Mouse (Mus musculus) megakaryocyte, embryonic 14.5 days (primary cell): ENCODE data around the gene Lipt2. TPM values are rescaled to one million over a fixed set of nuclear protein-coding genes. Genes with fewer than 3 reads are reported as not detected.

Experiments
- H3K27me3 ChIP-seq: replicated peaks from 2 replicates; pipeline ENCODE3; 2012; ENCODE audit warnings: inconsistent platforms
- H3K36me3 ChIP-seq: replicated peaks from 2 replicates; pipeline ENCODE3; 2012; ENCODE audit warnings: low read length, inconsistent platforms, mixed read lengths
- H3K4me1 ChIP-seq: 2 replicates; pipeline ENCODE4 v1.6.1; 2012; ENCODE audit warnings: inconsistent platforms
- H3K4me3 ChIP-seq: replicated peaks from 2 replicates; pipeline ENCODE3; 2012; ENCODE audit warnings: moderate library complexity, mild to moderate bottlenecking, inconsistent platforms
- H3K9me3 ChIP-seq: 2 replicates; pipeline ENCODE4 v1.6.1; 2012; ENCODE audit warnings: inconsistent platforms
- FLI1 ChIP-seq: IDR thresholded peaks from 2 replicates; pipeline ENCODE4 v1.6.1; 2012; ENCODE audit warnings: low read length, inconsistent platforms, mixed read lengths
- GATA1 ChIP-seq: IDR thresholded peaks from 3 replicates; pipeline ENCODE4 v1.6.1; 2012; ENCODE audit warnings: mixed read lengths, low read length, inconsistent platforms, borderline replicate concordance
- polyA plus RNA-seq: library from polyadenylated mRNA; stranded (reverse); fragments of >175 nt; gene quantifications from 2 replicates; pipeline ENCODE4 v1.2.3, GENCODE M21; 2012; ENCODE audit warnings: low replicate concordance; ENCODE audit not compliant: insufficient read depth

The Lipt2 gene
- polyA plus RNA-seq, 1 experiment: 2.3 TPM

GRCm38 (mm10) chr7:100160006-100160405, 929 bp downstream of the Lipt2 start:
- Histone ChIP-seq H3K4me1 (peaks cover 20% of the 10 kb centered on the region), H3K4me3 (peak overlapping the region; percentile 95), H3K36me3 (no peaks in the 10 kb centered on the region), H3K27me3 (peaks cover 8% of the 10 kb centered on the region), H3K9me3 (no peaks in the 10 kb centered on the region)
- TF ChIP-seq GATA1 (no peak), FLI1 (no peak)

DNA sequence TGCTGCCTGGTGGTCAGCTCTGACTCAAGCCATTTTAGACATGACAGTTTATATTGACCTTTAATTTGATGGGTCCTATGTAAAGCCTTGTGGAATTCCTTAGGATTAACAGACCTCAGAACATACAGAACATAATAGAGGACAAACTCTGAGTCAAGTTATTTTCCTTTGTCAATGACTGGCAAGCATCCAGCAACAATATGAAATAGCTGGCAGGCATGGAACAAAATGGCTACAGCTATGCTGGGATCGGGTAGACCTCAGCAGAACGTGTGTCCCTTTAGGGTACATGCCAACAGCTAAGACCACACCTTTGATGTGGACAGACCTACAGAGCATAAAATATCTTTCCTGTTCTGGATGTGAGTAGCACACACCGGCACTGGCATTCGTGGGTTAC, 4.4 kb downstream of the Lipt2 start:
- Histone ChIP-seq H3K27me3 (peaks cover 18% of the 10 kb centered on the region), H3K4me3 (no peak overlapping the region), H3K9me3 (no peaks in the 10 kb centered on the region), H3K36me3 (no peaks in the 10 kb centered on the region), H3K4me1 (peaks cover 17% of the 10 kb centered on the region)
- TF ChIP-seq GATA1 (no peak), FLI1 (no peak)

DNA sequence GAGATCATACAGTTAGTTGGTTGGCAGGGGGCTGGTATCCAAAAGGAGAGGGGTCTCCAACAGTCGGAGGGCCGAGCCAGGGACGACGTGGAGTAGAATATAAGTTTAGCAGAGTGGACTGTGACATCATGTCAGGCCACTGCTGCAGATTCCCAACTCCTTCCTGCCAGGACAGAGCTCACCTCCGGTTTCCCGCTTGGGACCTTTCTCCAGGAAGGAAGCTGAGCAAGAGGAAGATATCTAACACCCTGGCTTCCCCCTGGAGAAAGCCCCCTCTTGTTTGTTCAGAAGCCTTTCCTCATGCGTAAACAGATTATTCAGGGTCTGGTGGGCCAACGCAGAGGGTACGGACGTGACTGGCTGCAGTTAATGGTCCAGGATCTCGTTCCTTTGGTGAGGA, 9.6 kb downstream of the Lipt2 start:
- Histone ChIP-seq H3K4me1 (peaks cover 4% of the 10 kb centered on the region; the same call in 1 of the 2 replicates), H3K9me3 (no peaks in the 10 kb centered on the region), H3K36me3 (no peaks in the 10 kb centered on the region), H3K4me3 (no peak overlapping the region), H3K27me3 (peaks cover 37% of the 10 kb centered on the region)
- no peak for TF ChIP-seq GATA1
- no peak for TF ChIP-seq FLI1

GRCm38 (mm10) chr7:100170756-100171155, 11.7 kb downstream of the Lipt2 start:
- peaks cover 49% of the 10 kb centered on the region for H3K27me3 ChIP-seq
- H3K4me3 ChIP-seq: no peak overlapping the region
- no peaks in the 10 kb centered on the region for H3K36me3 ChIP-seq
- H3K4me1 ChIP-seq: no peaks in the 10 kb centered on the region
- H3K9me3 ChIP-seq: no peaks in the 10 kb centered on the region
- no peak for TF ChIP-seq FLI1
- no peak for TF ChIP-seq GATA1

- H3K4me1 ChIP-seq: peaks cover 29% of the 10 kb centered on the region
- H3K4me3 ChIP-seq: no peak within 1 kb of the TSS
- peaks cover 84% of the 10 kb centered on the region for H3K27me3 ChIP-seq
- no peaks in the 10 kb centered on the region for H3K36me3 ChIP-seq
- TF ChIP-seq FLI1 (no peak), GATA1 (no peak)
- peaks cover 6% of the 10 kb centered on the region; the same call in 1 of the 2 replicates for H3K9me3 ChIP-seq
Measured at GRCm38 (mm10) chr7:100176269-100176668, 17.2 kb downstream of the Lipt2 start, which contains the start of gene Kcne3. Gene Kcne3, plus strand, starts transcription at chr7:100176502.

GRCm38 (mm10) chr7:100178016-100178890, 19.2 kb downstream of the Lipt2 start:
- Histone ChIP-seq H3K9me3 (peaks cover 6% of the 10 kb centered on the region; the same call in 1 of the 2 replicates), H3K4me3 (peak overlapping the region; percentile 91), H3K27me3 (peaks cover 87% of the 10 kb centered on the region), H3K36me3 (no peaks in the 10 kb centered on the region), H3K4me1 (peaks cover 34% of the 10 kb centered on the region)
- TF ChIP-seq FLI1 (no peak), GATA1 (no peak)

DNA sequence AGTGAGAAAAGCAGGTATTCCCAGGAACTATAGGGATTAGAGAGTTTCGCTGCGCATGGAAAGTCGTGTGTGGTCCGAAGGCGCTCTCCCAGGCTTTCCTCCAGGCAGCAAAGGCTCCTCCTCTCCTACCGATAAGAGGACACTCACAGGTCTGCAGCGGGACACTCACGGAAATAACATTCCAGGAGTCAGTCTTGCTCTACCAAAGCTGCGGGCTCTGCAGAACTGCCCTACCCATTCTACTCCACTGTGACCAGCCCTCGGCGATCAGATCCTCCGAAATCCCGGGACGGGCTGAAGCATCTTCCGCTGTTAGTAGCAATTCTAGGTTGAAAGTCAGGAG, 19.8 kb downstream of the Lipt2 start:
- no peak for TF ChIP-seq GATA1
- no peak for TF ChIP-seq FLI1
- H3K9me3 ChIP-seq: peaks cover 6% of the 10 kb centered on the region; the same call in 1 of the 2 replicates
- H3K36me3 ChIP-seq: no peaks in the 10 kb centered on the region
- H3K4me3 ChIP-seq: peak overlapping the region; percentile 91
- H3K4me1 ChIP-seq: peaks cover 34% of the 10 kb centered on the region
- peaks cover 88% of the 10 kb centered on the region for H3K27me3 ChIP-seq

DNA sequence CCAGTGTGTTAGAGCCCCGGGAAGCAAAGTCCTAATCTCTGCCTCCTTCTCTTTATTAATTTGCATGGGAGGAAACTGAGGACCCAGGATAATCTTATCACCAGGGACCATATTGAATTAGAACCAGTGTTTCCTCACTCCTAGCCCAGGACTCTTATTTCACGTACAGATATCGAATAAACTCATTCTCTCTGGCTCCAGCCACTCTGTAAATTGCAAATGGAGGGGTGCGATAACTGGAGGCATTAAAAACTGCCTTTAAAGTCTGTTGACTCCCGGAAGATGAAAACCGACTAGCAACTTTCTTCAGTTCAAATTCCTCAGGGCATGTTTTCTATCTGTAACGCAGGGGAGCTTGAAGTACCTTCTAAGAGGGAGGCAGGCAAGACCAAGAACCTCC, 20.3 kb downstream of the Lipt2 start:
- Histone ChIP-seq H3K27me3 (peaks cover 91% of the 10 kb centered on the region), H3K4me1 (peaks cover 34% of the 10 kb centered on the region), H3K9me3 (peaks cover 6% of the 10 kb centered on the region; the same call in 1 of the 2 replicates), H3K4me3 (no peak overlapping the region), H3K36me3 (no peaks in the 10 kb centered on the region)
- TF ChIP-seq FLI1: no peak
- TF ChIP-seq GATA1: no peak

DNA sequence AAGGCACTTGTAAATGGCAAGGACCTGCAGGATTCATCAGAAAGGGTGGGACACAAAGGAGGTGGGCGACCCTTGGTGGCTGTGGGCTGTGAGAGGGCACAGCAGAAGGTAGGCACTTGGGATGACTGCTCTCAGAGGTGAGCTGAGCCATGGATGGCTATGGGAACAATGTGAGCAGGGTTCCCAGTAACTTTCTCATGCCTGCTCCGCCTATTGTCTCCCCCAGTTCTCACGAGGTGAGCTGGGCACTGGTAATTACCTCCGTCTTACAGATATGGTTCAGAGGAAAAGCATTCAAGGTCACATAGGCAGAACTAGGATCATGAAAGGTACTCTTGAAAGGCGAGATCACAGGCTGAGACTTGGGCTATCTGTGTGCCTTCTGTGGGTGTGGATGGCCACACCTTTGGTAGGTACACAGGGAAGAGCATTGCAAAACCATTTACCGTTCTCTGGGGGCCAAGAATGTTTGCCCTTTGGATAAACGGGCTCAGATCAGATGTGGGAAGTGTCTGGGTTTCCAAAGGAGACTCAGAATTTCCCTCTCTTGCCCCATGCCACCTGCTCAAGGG, 20.8 kb downstream of the Lipt2 start:
- no peaks in the 10 kb centered on the region for H3K36me3 ChIP-seq
- peaks cover 34% of the 10 kb centered on the region for H3K4me1 ChIP-seq
- H3K4me3 ChIP-seq: no peak overlapping the region
- peaks cover 6% of the 10 kb centered on the region; the same call in 1 of the 2 replicates for H3K9me3 ChIP-seq
- TF ChIP-seq FLI1 (no peak), GATA1 (no peak)
- peaks cover 90% of the 10 kb centered on the region for H3K27me3 ChIP-seq

DNA sequence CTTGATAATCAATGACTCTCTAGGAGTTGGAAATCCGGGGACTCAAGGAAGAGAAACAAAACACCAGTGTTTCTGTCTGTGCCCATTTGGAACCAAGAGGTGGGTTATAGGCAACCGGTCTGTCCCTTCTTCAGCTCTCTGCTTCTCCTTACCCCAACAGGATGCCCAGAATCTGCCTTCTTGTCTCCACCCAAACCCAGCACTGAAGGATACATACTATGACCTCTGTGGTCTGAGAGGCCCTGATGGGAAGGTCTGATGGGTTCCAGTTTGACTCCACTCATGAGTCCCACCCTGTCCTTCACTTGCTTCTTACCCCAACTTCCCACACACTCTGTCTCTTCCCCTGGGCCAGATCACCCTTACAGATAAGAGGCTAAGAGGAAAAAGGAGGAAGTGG, 22.1 kb downstream of the Lipt2 start:
- H3K4me1 ChIP-seq: peaks cover 31% of the 10 kb centered on the region
- no peaks in the 10 kb centered on the region for H3K36me3 ChIP-seq
- peaks cover 82% of the 10 kb centered on the region for H3K27me3 ChIP-seq
- H3K9me3 ChIP-seq: peaks cover 6% of the 10 kb centered on the region; the same call in 1 of the 2 replicates
- no peak for TF ChIP-seq GATA1
- TF ChIP-seq FLI1: no peak
- H3K4me3 ChIP-seq: no peak overlapping the region
